Mouse (Mus musculus) midbrain, embryonic 11.5 days (tissue): Measurements from ENCODE around the gene Mterf1a. TPM values are rescaled to one million over a fixed set of nuclear protein-coding genes. Genes with fewer than 3 reads are reported as not detected.
A peak's percentile ranks its signal among the peaks of the same experiment; 100 is the strongest.
"Not testable (repeated sequence)": the region's sequence is repeated elsewhere in the genome, so short reads cannot be mapped to it uniquely, and the experiment has no call there.

Experiments used
- ATAC-seq: fragments of 200-750 bp; cut with Nextera tagmentation; 2 replicates; pipeline ENCODE4 v1.8.0; 2017; ENCODE audit warnings: moderate TSS enrichment, moderate library complexity; ENCODE audit not compliant: low FRiP score
- DNase-seq: peaks from one replicate; pipeline ENCODE4 v3.0.0; 2015; ENCODE audit warnings: low spot score; ENCODE audit errors: missing footprints
- H3K27ac ChIP-seq: fragments of 300-500 bp; sonication (generic); 2 replicates; pipeline ENCODE4 v1.5.1; 2014; ENCODE audit warnings: low read depth, low read length
- H3K27me3 ChIP-seq: fragments of 300-500 bp; sonication (generic); 2 replicates; pipeline ENCODE4 v1.6.1; 2014; ENCODE audit warnings: mild to moderate bottlenecking, low read length, moderate library complexity, mixed read lengths; ENCODE audit not compliant: control insufficient read depth, insufficient read depth
- H3K36me3 ChIP-seq: fragments of 300-500 bp; sonication (generic); 2 replicates; pipeline ENCODE4 v1.6.1; 2014; ENCODE audit warnings: mild to moderate bottlenecking, low read length, moderate library complexity, mixed read lengths; ENCODE audit not compliant: control insufficient read depth, insufficient read depth
- H3K4me1 ChIP-seq: fragments of 300-500 bp; sonication (generic); 2 replicates; pipeline ENCODE4 v1.6.1; 2014; ENCODE audit warnings: low read length; ENCODE audit not compliant: control insufficient read depth, insufficient read depth
- H3K4me2 ChIP-seq: fragments of 300-500 bp; sonication (generic); 2 replicates; pipeline ENCODE4 v1.6.1; 2014; ENCODE audit warnings: mild to moderate bottlenecking, moderate library complexity
- H3K4me3 ChIP-seq: fragments of 300-500 bp; sonication (generic); 2 replicates; pipeline ENCODE4 v1.5.1; 2014; ENCODE audit warnings: low read depth, low read length
- H3K9ac ChIP-seq: fragments of 300-500 bp; sonication (generic); 2 replicates; pipeline ENCODE4 v1.6.1; 2014; ENCODE audit warnings: low read length
- H3K9me3 ChIP-seq: fragments of 300-500 bp; sonication (generic); 2 replicates; pipeline ENCODE4 v1.6.1; 2016; ENCODE audit warnings: low read length; ENCODE audit not compliant: control insufficient read depth
- WGBS: fragments of 180-500 bp; shearing (Covaris S2); extraction: QIAGEN DNeasy Blood & Tissue Kit; methylation state at CpG from one replicate; pipeline ENCODE4 v1.1.7; 2014; 5-methylcytosine and 5-hydroxymethylcytosine counted together
- polyA plus RNA-seq: library from polyadenylated mRNA; unstranded; fragments of >200 nt; fragmentation: Nextera tagmentation; extraction: Ambion mirVana; gene quantifications from 2 replicates; pipeline ENCODE4 v1.2.1, GENCODE M21; 2014

Mterf1a gene
- polyA plus RNA-seq, result 10.4 and 12.2 TPM in 2 replicates

GRCm38 (mm10) chr5:3893459-3894293 is at the start of gene Mterf1a:
Mterf1a (minus strand) TSS chr5:3893933.
- H3K4me3 ChIP-seq, result peak within 1 kb of the TSS; percentile 39
- not testable (repeated sequence) for H3K36me3 ChIP-seq, H3K27me3 ChIP-seq, H3K4me1 ChIP-seq, H3K27ac ChIP-seq, H3K9me3 ChIP-seq
- DNase-seq, result peak; percentile 87
- H3K9ac ChIP-seq, result peak within 1 kb of the TSS; percentile 46; the same call in 1 of the 2 replicates
- H3K4me2 ChIP-seq, result peak within 1 kb of the TSS; percentile 56
- WGBS, result 0% methylated on average over 7 of the region's 47 CpGs
- peak; percentile 99 for ATAC-seq

GRCm38 (mm10) chr5:3943169-3943568 is 49.4 kb upstream of the Mterf1a start:
- H3K4me3 ChIP-seq, H3K9me3 ChIP-seq, ATAC-seq, H3K27me3 ChIP-seq, DNase-seq, H3K27ac ChIP-seq, H3K4me2 ChIP-seq, H3K36me3 ChIP-seq, H3K4me1 ChIP-seq, H3K9ac ChIP-seq: not testable (repeated sequence)
- 74% methylated on average over 4 of the region's 4 CpGs for WGBS

GRCm38 (mm10) chr5:3941240-3941639 is 47.5 kb upstream of the Mterf1a start:
- Histone ChIP-seq H3K36me3 (0 out of 2 replicates have a peak, but pooled peaks cover 3% of the 10 kb centered on the region), H3K4me3 (no peak overlapping the region), H3K9me3 (no peaks in the 10 kb centered on the region), H3K27me3 (no peaks in the 10 kb centered on the region), H3K27ac (no peak overlapping the region), H3K4me1 (no peaks in the 10 kb centered on the region), H3K4me2 (no peak overlapping the region), H3K9ac (no peak overlapping the region)
- 99% methylated on average over 2 of the region's 2 CpGs for WGBS
- no peak for ATAC-seq
- no peak for DNase-seq

GRCm38 (mm10) chr5:3939335-3939734 is 45.6 kb upstream of the Mterf1a start:
- H3K4me1 ChIP-seq, result no peaks in the 10 kb centered on the region
- WGBS, result 92% methylated on average over 5 of the region's 5 CpGs
- 0 out of 2 replicates have a peak, but pooled peaks cover 3% of the 10 kb centered on the region for H3K36me3 ChIP-seq
- H3K9ac ChIP-seq, result no peak overlapping the region
- no peak for ATAC-seq
- no peaks in the 10 kb centered on the region for H3K27me3 ChIP-seq
- H3K9me3 ChIP-seq, result no peaks in the 10 kb centered on the region
- H3K4me2 ChIP-seq, result no peak overlapping the region
- DNase-seq, result no peak
- H3K4me3 ChIP-seq, result no peak overlapping the region
- H3K27ac ChIP-seq, result no peak overlapping the region

GRCm38 (mm10) chr5:3938905-3939304 is 45.2 kb upstream of the Mterf1a start:
- H3K9ac ChIP-seq, result no peak overlapping the region
- no peak overlapping the region for H3K4me2 ChIP-seq
- H3K27ac ChIP-seq, result no peak overlapping the region
- H3K4me1 ChIP-seq, result no peaks in the 10 kb centered on the region
- 96% methylated on average over 3 of the region's 3 CpGs for WGBS
- 0 out of 2 replicates have a peak, but pooled peaks cover 3% of the 10 kb centered on the region for H3K36me3 ChIP-seq
- no peak for ATAC-seq
- H3K9me3 ChIP-seq, result no peaks in the 10 kb centered on the region
- H3K4me3 ChIP-seq, result no peak overlapping the region
- DNase-seq, result no peak
- no peaks in the 10 kb centered on the region for H3K27me3 ChIP-seq

- Histone ChIP-seq H3K27me3 (no peaks in the 10 kb centered on the region), H3K4me1 (no peaks in the 10 kb centered on the region; the same call in 1 of the 2 replicates), H3K9me3 (no peaks in the 10 kb centered on the region), H3K4me2 (no peak overlapping the region), H3K36me3 (no peaks in the 10 kb centered on the region), H3K9ac (no peak overlapping the region), H3K4me3 (no peak overlapping the region), H3K27ac (no peak overlapping the region)
- WGBS, result 94% methylated on average over 8 of the region's 8 CpGs
- no peak for ATAC-seq
- DNase-seq, result peak; percentile 49
These were observed 42.2 kb upstream of the Mterf1a start for GRCm38 (mm10) chr5:3935778-3936554.

- DNase-seq (peak; percentile 80), ATAC-seq (no peak)
- WGBS, result 95% methylated on average over 5 of the region's 5 CpGs
- H3K4me3 ChIP-seq, result no peak overlapping the region
- no peak overlapping the region for H3K9ac ChIP-seq
- H3K27me3 ChIP-seq, result no peaks in the 10 kb centered on the region
- H3K27ac ChIP-seq, result no peak overlapping the region
- no peaks in the 10 kb centered on the region for H3K9me3 ChIP-seq
- H3K36me3 ChIP-seq, result no peaks in the 10 kb centered on the region
- H3K4me1 ChIP-seq, result peaks cover 4% of the 10 kb centered on the region; the same call in 1 of the 2 replicates
- no peak overlapping the region for H3K4me2 ChIP-seq
These were observed 41.5 kb upstream of the Mterf1a start for GRCm38 (mm10) chr5:3935266-3935665.

GRCm38 (mm10) chr5:3933551-3933950 is 39.8 kb upstream of the Mterf1a start:
- Histone ChIP-seq H3K27ac (no peak overlapping the region), H3K9me3 (no peaks in the 10 kb centered on the region), H3K4me2 (no peak overlapping the region), H3K27me3 (no peaks in the 10 kb centered on the region), H3K4me3 (no peak overlapping the region), H3K9ac (no peak overlapping the region), H3K4me1 (peaks cover 12% of the 10 kb centered on the region; the same call in 1 of the 2 replicates), H3K36me3 (no peaks in the 10 kb centered on the region)
- no peak for ATAC-seq
- peak; percentile 79 for DNase-seq
- WGBS, result 99% methylated on average over 3 of the region's 3 CpGs

GRCm38 (mm10) chr5:3931636-3932035 is 37.9 kb upstream of the Mterf1a start:
- peaks cover 12% of the 10 kb centered on the region; the same call in 1 of the 2 replicates for H3K4me1 ChIP-seq
- WGBS, result 85% methylated on average over 3 of the region's 3 CpGs
- no peak overlapping the region for H3K4me3 ChIP-seq
- DNase-seq, result peak; percentile 84
- H3K36me3 ChIP-seq, result no peaks in the 10 kb centered on the region
- no peaks in the 10 kb centered on the region for H3K27me3 ChIP-seq
- ATAC-seq, result no peak
- no peaks in the 10 kb centered on the region for H3K9me3 ChIP-seq
- H3K4me2 ChIP-seq, result no peak overlapping the region
- no peak overlapping the region for H3K27ac ChIP-seq
- no peak overlapping the region for H3K9ac ChIP-seq
